Mouse (Mus musculus): ENCODE data around the gene Piga.

- TF ChIP-seq POLR2A (IDR thresholded peaks at IDR 0.05; ENCODE audit: low read depth, low read length) = no peak
- TF ChIP-seq CTCF (IDR thresholded peaks at IDR 0.05; ENCODE audit: borderline replicate concordance, insufficient read depth, low read length) = no peak
Observed at GRCm38 (mm10) chrX:164406133-164407022, 13.2 kb upstream of the Piga start.
